Mouse (Mus musculus) right cerebral cortex, adult 2 months (tissue): ENCODE data around the gene Pdss1.
A peak's percentile ranks its signal among the peaks of the same experiment; 100 is the strongest.
"Not testable (repeated sequence)": the region's sequence is repeated elsewhere in the genome, so short reads cannot be mapped to it uniquely, and the experiment has no call there.

Experiments
- DNase-seq, 2 experiments: peaks; one replicate each; pipeline ENCODE4 v3.0.0; 2021 to 2022; ENCODE audit warnings: low spot score in 2 of 2

The Pdss1 gene

DNA sequence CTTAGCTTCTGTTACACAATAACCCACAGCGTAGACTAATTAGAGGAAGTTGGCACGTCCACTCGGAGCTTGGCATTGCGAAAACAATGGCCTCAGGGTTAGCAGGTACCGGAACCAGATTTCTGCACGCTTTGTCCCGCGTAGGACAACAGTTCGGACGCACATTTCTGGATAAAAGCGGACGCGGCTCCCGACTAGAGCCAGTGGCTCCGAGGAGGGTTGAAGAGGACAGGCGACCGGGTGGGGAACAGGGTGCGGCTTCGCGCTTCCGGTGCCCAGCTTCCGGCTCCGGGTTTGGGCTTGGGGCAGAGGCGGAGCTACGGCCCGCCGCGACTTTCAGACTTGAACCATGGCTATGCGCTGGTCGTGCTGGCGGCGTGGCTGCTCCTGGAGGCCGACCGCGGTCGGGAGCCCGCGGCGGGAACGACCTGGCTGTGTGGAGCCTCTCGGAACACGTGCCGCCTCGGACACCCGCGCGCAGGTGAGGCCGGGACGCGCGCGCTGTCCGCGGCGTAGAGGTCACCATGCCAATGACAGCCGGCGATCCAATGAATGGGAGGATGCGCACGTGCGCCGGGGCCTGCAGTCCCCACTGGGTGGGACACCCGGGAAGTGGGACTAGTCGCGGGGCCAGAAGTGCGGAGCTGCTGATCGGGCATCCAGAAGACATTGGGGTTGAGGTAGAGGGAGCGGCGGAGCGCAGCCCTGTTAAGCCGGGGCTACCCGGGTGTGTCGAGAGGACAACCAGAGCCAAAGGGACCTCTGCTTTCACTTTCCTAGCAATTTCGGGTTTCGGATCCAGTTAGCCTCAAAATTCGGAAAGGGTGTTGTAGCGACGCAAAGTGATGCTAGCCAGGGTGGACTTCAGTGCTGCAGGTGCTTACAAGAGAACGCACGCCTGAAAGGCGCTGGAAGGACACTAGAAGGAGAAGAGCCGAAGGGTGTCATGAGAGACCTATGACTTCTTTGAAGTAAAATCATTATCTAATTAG is at the start of gene Pdss1:
Gene Pdss1, plus strand, starts transcription at position 241 of the 992 bp plus-strand sequence.
- DNase-seq, result peak; percentile 87 to 89

DNA sequence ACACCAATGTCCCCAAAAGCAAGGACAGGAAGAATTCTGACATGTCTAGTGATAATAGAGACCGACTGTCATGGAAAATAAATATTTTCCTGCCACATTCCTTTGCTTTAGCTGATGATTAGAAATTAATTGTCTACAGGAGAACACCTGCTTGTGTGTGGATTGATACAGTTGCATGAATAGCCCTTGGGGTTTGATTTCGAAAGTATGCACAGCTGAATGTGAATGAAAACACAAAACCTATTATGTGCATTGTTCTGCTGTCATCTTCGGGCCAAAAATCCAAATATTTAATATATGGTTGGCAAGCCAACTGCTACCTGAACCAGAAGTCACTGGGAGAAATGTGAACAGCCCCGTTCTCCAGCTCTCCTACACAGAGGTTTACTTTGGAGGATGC is 43.4 kb upstream of the Pdss1 start:
- DNase-seq, result no peak

DNA sequence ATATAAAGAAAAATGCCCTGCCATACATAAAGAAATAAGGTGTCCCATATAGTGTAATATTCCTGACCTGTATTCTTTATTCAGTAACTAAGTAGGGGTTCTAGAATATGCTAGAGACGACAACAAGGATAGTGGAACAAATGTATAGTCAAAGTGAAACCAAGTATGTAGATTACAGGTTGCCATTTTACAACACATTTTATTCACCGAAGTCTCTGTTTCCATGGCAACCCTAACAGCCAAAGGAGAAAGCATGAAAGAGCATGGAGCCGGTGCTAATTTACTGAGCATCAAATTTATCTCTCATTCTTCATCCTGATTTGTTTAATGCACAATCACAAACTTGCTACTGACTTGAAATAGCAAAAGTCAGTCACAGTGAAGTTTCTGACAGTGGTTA is 37.8 kb upstream of the Pdss1 start:
- DNase-seq, result peak; percentile 4 to 5

DNA sequence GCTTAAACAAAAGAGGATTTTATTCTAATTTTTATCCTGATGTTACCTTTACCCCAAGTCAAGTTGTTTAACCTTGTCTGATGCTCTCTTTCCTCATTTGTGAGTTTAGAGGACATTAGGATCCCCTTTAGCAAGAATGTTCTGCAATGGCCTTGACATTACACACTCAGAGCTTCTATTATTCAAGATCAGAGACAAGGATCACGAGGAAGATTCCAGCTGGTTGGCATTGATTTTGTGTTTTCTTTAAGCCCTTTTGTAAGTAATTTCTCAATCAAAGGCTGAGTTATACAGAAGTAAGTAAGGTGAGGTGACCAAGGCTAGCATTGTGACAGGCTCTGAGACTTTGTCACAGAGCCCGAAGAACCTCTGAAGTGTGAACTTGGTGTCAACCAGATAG is 33.1 kb upstream of the Pdss1 start:
- no peak for DNase-seq

DNA sequence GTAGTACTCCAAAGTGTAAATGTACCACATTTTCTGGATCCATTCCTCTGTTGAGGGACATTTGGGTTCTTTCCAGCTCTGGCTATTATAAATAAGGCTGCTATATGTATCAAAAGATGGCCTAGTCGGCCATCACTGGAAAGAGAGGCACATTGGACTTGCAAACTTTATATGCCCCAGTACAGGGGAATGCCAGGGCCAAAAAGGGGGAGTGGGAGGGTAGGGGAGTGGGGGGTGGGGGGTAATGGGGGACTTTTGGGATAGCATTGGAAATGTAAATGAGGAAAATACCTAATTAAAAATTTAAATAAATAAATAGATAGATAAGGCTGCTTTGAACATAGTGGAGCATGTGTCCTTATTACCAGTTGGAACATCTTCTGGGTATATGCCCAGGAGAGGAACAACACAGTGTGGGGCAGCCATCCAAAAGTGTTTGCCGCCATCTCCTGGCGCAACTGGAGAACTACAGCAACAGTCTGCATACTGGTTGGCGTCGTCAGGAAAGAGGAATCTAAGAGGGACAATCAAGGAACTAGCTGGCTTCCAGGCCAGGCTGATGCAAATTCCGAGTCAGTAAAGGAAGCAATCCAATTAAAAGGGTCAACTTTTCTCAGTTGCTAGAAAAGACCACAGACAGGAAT is 30.8 kb upstream of the Pdss1 start:
- peak; percentile 63 to 79 for DNase-seq

DNA sequence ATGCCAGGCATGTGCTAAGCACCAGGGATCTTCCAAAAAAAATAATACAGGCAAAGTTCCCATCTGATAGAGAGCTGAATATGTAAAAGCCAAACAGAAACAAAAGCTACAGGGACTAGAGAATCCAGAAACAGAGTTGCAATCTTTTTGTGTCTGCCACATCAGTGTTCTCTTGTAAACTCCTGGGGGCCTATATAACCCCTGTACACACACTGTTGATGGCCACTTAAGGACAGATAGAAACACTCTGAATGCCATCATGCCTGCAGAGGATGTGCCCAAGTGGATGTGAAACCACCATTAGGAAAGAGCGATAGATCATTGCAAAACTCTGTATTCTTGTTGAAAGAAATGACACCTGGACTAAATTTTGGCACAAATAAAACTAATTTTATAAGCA is 29.5 kb upstream of the Pdss1 start:
- DNase-seq, result no peak

DNA sequence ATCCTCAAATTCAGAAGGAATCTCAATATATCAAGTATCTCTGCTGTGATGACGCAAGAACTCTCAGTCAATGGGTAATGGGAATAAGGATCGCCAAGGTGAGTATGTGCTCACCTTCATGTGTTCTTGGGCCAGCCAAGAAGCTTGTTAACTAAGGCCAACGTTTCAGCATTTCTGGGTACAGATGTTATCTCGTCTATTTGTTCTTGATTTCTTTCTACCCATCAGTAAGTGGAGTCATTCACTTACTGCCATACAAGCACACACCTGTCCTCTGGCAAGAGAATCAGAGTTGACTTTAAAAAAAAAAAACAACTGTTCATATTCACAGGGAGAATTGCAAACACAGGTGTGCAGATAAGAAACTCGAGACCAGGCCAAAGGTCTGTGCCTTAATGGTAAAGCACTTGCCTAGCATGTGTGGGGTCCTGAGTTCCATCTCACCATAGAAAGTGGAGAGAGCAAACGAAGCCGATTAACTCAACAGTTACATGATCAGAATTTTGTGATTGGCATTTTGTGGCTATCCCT is 28.4 kb upstream of the Pdss1 start:
- no peak for DNase-seq

DNA sequence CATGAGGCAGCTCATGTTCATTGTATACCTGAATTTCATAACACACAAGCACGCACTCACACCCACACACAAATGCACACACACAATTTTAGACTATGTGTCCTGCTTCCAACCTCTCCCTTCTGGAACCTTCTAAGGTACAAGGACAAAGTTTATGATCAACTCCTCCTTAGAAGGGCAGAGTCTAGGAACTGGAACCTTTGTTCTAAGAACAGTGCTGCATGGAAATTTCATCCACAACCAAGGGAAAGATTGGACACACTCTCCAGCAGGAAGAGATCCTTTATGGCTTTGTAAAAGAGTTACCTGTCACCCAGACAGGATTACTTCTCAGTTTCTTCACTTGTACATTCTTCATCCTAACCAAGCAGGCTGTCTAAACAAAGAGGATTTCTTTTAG is 22.2 kb upstream of the Pdss1 start:
- no peak for DNase-seq

DNA sequence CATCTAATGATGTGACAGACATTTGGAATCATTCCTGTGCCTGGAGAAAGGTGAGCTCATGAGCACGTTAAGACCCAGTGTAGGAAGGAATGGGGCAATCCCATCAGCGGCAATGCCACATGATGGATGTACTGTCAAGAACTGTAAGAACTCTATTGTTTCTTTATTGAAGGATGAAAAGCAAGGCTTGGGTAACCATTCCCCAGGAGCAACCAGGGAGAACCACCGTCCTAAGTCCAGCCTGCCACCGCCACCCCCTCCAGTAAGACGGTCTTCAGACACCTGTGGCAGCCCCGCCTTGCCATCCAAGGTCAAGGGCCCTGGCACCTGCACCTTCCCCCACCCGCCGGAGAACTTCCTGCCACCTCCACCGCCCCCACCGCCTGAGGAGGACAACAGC is 20.7 kb upstream of the Pdss1 start:
- no peak for DNase-seq

DNA sequence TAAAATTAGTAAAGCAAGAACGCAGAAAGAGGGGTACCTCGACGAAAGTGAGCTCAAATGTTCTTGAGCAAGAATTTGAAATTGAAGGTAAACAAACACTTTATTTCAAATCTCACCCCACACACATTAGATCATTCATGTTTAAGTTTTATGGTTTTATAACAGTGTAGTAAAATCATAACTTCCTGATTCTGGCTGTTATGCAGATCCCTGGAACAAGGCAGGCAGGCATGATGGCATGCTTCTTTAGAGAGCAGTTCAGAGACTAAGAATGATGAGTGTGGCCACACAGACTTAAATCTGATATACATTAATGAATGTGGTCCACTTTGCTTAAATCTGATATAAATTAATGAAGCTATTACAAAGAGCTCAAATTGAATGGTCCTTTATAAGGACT is 18.7 kb upstream of the Pdss1 start:
- DNase-seq, result no peak

DNA sequence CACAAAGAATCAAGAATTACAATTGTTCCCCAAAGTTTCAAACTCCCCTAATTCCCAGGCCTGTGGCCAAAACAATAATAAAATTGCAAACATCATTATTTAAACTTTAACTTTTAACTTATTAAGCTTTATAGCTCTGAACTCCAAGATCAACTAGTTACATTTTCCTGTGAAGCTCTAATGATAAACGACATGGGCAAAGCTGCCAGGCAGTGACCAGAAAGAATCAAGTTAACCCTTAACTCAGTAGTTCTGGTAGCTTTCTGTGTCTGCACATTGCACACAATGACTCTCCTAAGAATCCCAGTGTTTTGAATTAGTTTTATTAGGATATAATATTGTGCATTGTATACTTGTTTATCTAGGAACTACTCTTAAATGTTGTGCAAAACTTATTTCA is 16.5 kb upstream of the Pdss1 start:
- DNase-seq, result no peak

DNA sequence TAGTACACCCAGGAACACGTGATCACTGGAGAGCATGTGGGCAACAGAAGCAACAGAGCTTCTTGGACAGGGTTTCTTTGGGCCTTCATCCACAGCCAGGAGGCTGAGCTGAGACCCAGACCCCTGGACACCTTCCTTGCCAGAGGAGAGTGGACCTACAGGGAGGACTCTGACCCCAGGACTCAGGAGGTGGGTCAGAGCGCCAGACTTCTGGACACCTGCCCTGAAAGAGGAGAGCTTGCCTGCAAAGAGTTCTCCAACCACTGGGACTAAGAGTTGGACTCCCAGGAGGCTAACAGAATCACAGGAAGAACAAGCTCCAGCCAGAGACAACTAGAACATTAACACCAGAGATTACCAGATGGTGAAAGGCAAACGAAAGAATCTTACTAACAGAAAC is 14.6 kb upstream of the Pdss1 start:
- not testable (repeated sequence) for DNase-seq

DNA sequence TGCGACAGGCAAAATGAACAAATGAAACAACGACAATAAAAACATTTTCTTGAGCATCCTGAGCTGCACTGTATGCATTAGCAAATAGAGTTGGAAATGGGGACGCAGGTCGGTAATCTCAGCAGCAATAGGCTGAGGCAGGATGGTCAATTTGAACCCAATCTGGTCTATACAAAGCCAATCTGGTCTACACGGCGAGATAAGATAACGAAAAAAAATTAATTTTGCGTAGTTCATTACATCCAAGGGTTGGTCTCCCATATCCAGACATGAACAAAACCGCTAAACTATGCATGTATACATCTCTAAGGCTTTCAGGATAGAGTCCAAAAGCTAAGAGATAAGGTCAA is 415 bp upstream of the Pdss1 start:
- DNase-seq, result no peak

DNA sequence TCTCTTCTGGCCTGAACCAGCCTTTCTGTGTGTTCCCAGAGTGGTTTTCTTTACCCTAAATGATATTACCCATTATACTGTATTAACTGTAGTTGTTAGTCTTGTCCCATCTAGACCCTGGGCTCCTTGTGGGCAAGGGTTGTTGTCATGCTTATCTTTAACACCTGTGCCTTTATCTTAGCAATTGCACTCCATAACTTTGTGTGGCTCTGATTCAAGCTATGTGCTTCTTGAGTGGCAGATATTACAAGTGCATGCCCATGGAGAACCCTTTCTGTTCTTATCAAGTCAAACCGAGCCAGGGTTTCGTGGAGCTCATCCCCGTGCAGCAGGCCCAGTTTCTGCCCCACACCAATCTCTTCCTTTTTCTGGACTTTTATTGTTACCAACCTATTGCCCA is 8.6 kb downstream of the Pdss1 start:
- DNase-seq, result no peak

DNA sequence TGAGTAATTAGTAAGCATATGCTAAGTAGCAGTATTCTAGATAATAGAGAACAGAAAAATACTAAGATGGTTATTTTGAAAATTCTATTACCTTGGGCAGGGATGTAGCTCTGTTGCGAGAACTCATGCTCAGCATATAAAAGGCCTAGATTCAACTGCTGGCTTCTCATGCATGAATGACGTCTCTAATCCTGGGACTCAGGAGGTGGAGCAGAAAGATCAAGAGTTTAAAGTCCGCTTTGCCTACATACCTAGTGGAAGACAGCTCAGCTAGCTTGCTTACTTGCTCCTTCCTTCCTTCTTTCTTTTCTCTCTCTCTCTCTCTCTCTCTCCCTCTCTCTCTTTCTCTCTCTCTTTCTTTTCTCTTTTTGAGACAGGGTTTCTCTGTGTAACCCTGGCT is 19.1 kb downstream of the Pdss1 start:
- no peak for DNase-seq

DNA sequence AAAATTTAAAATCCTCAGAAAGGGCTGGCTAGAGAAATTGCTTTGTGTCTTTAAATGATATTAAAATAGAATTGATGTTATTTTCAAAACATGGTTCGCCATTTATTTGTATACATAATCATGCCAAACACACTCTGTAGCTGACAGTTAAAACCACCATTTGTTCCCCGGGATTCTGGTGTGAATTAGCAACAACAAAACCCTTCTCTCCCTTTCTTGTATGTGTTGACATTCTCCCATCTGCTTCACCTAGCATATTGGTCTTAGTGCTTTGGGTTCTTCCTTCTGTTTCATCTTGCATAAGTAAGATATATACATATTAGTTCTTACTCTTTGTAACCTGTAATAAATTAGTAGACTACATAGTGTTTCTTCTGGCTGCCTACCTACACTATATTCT is 23.3 kb downstream of the Pdss1 start:
- no peak for DNase-seq

DNA sequence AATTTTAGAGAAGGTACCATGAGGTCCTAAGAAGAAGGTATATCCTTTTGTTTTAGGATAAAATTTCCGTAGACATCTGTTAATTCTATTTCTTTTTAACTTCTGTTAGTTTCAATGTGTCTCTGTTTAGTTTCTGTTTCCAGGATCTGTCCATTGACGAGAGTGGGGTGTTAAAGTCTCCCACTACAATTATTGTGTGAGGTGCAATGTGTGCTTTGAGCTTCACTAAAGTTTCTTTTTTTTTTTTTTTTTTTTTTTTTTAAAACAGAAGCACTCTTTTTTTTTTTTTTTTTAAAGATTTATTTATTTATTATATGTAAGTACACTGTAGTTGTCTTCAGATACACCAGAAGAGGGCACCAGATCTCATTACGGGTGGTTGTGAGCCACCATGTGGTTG is 30.6 kb downstream of the Pdss1 start:
- DNase-seq, result not testable (repeated sequence)

DNA sequence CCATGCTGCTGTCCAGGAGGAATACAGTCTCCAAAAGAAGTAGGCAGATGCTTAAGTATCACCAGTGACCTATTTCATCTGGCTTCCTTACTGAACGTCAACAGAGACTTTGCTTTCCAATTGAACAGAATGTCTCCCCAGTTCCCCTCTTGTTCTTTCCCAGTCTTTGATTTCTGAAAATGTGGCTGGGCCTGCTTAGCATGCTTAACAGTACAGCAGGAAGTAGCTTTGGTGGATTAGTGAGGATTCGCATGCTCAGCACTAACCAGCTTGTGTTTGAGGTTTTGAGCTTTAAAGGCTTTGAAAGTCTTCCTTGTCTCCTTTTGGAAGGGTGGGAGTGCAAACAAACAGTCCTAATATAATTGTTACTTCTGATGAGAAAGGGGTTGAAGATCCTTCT is 32.9 kb downstream of the Pdss1 start:
- DNase-seq, result no peak

DNA sequence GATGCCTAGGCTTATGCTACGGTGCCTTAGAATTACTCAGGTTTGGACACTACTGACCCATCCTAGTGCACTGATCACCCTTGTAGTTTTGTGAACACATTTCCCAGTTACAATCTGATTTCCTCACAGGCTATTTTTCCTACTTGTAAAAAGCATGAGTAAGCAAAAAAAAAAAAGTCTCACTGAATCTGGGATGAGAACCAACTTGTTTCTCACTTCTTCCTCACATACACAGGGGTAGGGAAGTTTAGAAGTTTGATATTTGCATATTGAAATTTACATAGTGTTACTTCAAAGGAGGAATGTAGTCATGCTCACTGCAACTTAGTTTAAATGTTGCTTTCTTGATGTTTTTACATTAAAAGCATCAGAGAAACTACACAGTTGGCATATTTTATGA is 38.2 kb downstream of the Pdss1 start:
- no peak for DNase-seq

DNA sequence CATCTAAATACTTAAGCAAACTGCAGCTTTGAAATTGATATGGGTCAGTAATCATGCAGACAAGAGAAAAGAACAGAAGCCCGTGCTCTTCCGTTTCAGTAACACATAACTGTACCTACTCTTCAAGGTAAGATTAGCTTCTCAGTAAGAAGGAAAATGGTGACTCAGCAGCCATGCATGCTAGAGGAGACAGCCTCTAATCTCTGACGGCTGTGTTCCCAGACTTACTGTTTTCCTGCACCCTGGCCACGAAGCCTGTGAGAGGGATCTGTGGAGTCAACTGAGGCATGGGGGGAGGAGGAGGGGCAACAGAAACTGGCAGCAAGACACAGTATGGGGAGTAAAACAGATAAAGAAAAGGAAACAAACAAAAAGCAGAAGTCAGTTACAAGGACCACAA is 54.6 kb downstream of the Pdss1 start:
- no peak for DNase-seq

DNA sequence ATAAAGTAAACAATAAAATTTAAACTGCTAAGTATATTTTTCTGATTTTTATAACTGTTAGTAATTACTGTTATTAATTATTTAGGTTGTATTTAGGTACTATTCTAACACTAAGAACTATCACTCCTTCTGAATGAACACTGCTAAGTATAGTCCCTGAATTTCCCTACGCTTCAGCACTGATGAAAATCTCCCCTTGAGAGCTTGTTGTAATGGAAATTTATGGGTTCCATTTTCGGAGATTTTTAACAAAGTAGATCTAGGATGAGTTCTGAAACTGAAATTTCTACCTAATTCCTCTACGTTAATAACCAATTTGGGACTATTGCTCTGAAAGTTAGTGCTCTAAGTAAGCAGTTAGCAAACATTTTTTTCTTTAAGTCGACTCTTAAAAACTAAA is 59.0 kb downstream of the Pdss1 start:
- DNase-seq, result no peak

DNA sequence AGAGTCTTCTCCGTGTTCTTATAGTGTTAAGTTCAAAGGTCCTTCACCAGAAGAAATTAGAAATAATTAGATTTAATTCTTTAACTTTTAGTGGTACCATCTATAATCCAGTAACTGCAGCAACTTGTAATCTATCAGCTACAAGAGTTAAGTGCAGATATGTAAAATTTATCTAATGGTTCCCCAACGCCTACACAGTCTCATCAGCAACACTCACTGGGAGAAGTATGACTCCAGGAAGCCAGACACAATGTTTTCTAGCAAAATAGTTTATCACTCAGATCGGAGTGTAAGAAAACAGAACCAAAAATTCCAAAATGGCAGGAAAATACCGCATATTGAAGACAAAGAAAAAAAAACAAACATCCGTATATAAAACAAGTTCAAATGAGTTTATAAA is 60.6 kb downstream of the Pdss1 start:
- no peak for DNase-seq

DNA sequence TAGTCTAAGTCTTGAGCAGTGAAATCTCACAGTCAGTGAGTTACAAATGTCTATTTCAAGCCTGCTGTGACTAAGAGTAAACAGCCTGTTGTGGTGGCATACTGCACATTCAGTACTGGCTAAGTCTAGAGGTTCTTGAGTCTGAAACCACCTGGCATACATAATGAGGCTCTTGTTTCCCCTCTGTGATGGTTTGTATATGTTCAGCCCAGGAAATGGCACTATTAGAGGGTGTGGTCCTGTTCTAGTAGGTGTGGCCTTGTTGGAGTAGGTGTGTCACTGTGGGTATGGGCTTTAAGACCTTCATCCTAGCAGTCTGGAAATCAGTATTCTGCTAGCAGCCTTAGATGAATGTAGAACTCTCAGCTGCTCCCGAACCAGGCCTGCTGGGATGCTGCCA is 62.1 kb downstream of the Pdss1 start:
- no peak for DNase-seq
